Mouse (Mus musculus) midbrain, embryonic 15.5 days (tissue): ENCODE data around the gene Zar1. TPM values are rescaled to one million over a fixed set of nuclear protein-coding genes. Genes with fewer than 3 reads are reported as not detected.
"Not testable (repeated sequence)": the region's sequence is repeated elsewhere in the genome, so short reads cannot be mapped to it uniquely, and the experiment has no call there.

ENCODE experiments used
- ATAC-seq: fragments of 200-750 bp; cut with Nextera tagmentation; replicated peaks from 2 replicates; pipeline ENCODE4 v1.8.0; 2017; ENCODE audit warnings: moderate TSS enrichment
- H3K27ac ChIP-seq: fragments of 300-500 bp; sonication (generic); 2 replicates; pipeline ENCODE4 v1.5.1; 2015; ENCODE audit warnings: mild to moderate bottlenecking, inconsistent platforms
- H3K27me3 ChIP-seq: fragments of 300-500 bp; sonication (generic); replicated peaks from 2 replicates; pipeline ENCODE4 v1.6.1; 2015; ENCODE audit warnings: inconsistent platforms
- H3K36me3 ChIP-seq: fragments of 300-500 bp; sonication (generic); replicated peaks from 2 replicates; pipeline ENCODE4 v1.6.1; 2015; ENCODE audit warnings: inconsistent platforms
- H3K4me1 ChIP-seq: fragments of 300-500 bp; sonication (generic); 2 replicates; pipeline ENCODE4 v1.6.1; 2015; ENCODE audit warnings: inconsistent platforms
- H3K4me2 ChIP-seq: fragments of 300-500 bp; sonication (generic); 2 replicates; pipeline ENCODE4 v1.6.1; 2015; ENCODE audit warnings: inconsistent platforms, mild to moderate bottlenecking, moderate library complexity
- H3K4me3 ChIP-seq: fragments of 300-500 bp; sonication (generic); 2 replicates; pipeline ENCODE4 v1.5.1; 2015; ENCODE audit warnings: mild to moderate bottlenecking, inconsistent platforms
- H3K9ac ChIP-seq: fragments of 300-500 bp; sonication (generic); 2 replicates; pipeline ENCODE4 v1.6.1; 2015; ENCODE audit warnings: mild to moderate bottlenecking, inconsistent platforms
- H3K9me3 ChIP-seq: fragments of 300-500 bp; sonication (generic); 2 replicates; pipeline ENCODE4 v1.6.1; 2016; ENCODE audit warnings: inconsistent platforms
- WGBS: fragments of 180-500 bp; shearing (Covaris S2); methylation state at CpG from one replicate; pipeline ENCODE4 v1.1.7; 2015; ENCODE audit warnings: mixed read lengths; 5-methylcytosine and 5-hydroxymethylcytosine counted together
- polyA plus RNA-seq: library from polyadenylated mRNA; unstranded; fragments of >200 nt; fragmentation: Nextera tagmentation; extraction: Ambion mirVana; gene quantifications from 2 replicates; pipeline ENCODE4 v1.2.1, GENCODE M21; 2015

Gene Zar1
- polyA plus RNA-seq, 1 experiment from 2014 or later = 3.1 TPM

GRCm38 (mm10) chr5:72563183-72563582 is 17.9 kb downstream of the Zar1 start:
- not testable (repeated sequence) for H3K27me3 ChIP-seq, H3K4me3 ChIP-seq, H3K4me2 ChIP-seq, ATAC-seq, H3K36me3 ChIP-seq, H3K9me3 ChIP-seq, H3K9ac ChIP-seq, H3K27ac ChIP-seq, H3K4me1 ChIP-seq
- WGBS = 95% methylated on average over 2 of the region's 2 CpGs

- H3K4me1 ChIP-seq = peaks cover 11% of the 10 kb centered on the region
- H3K9me3 ChIP-seq = no peaks in the 10 kb centered on the region
- 85% methylated on average over 3 of the region's 3 CpGs for WGBS
- no peaks in the 10 kb centered on the region for H3K27me3 ChIP-seq
- H3K4me2 ChIP-seq = no peak overlapping the region
- no peak overlapping the region for H3K27ac ChIP-seq
- no peak overlapping the region for H3K4me3 ChIP-seq
- no peaks in the 10 kb centered on the region for H3K36me3 ChIP-seq
- no peak for ATAC-seq
- no peak overlapping the region for H3K9ac ChIP-seq
Observed at GRCm38 (mm10) chr5:72560976-72561628, 20.0 kb downstream of the Zar1 start.

GRCm38 (mm10) chr5:72559544-72560049 is 21.5 kb downstream of the Zar1 start, which contains the start of gene Nfxl1:
Nfxl1 (minus strand) TSS chr5:72559684.
- H3K27ac ChIP-seq = peak within 1 kb of the TSS; percentile 76
- no peaks in the 10 kb centered on the region for H3K27me3 ChIP-seq
- under 1% methylated on average over 42 of the region's 42 CpGs for WGBS
- ATAC-seq = peak; percentile 98
- peaks cover 11% of the 10 kb centered on the region for H3K4me1 ChIP-seq
- peak within 1 kb of the TSS; percentile 74 for H3K4me3 ChIP-seq
- no peaks in the 10 kb centered on the region for H3K9me3 ChIP-seq
- peak within 1 kb of the TSS; percentile 79 for H3K4me2 ChIP-seq
- peak within 1 kb of the TSS; percentile 70 for H3K9ac ChIP-seq
- H3K36me3 ChIP-seq = no peaks in the 10 kb centered on the region; the same call in 1 of the 2 replicates

- peak overlapping the region; percentile 79 for H3K4me2 ChIP-seq
- under 1% methylated on average over 57 of the region's 57 CpGs for WGBS
- peak overlapping the region; percentile 74 for H3K4me3 ChIP-seq
- H3K36me3 ChIP-seq = no peaks in the 10 kb centered on the region; the same call in 1 of the 2 replicates
- ATAC-seq = peak; percentile 86
- no peaks in the 10 kb centered on the region for H3K9me3 ChIP-seq
- peak overlapping the region; percentile 70 for H3K9ac ChIP-seq
- H3K4me1 ChIP-seq = peaks cover 11% of the 10 kb centered on the region
- H3K27ac ChIP-seq = peak overlapping the region; percentile 76
- H3K27me3 ChIP-seq = no peaks in the 10 kb centered on the region
Observed at GRCm38 (mm10) chr5:72558716-72559526, 22.1 kb downstream of the Zar1 start.

GRCm38 (mm10) chr5:72556245-72556644 is 24.8 kb downstream of the Zar1 start:
- no peaks in the 10 kb centered on the region for H3K27me3 ChIP-seq
- no peak overlapping the region for H3K9ac ChIP-seq
- H3K36me3 ChIP-seq = peaks cover 3% of the 10 kb centered on the region; the same call in 1 of the 2 replicates
- H3K4me2 ChIP-seq = no peak overlapping the region
- H3K9me3 ChIP-seq = no peaks in the 10 kb centered on the region
- H3K27ac ChIP-seq = no peak overlapping the region
- no peak overlapping the region for H3K4me3 ChIP-seq
- 85% methylated on average over 3 of the region's 3 CpGs for WGBS
- peaks cover 11% of the 10 kb centered on the region for H3K4me1 ChIP-seq
- ATAC-seq = no peak

GRCm38 (mm10) chr5:72551209-72551608 is 29.8 kb downstream of the Zar1 start:
- WGBS = 92% methylated on average over 3 of the region's 3 CpGs
- H3K9ac ChIP-seq = no peak overlapping the region
- ATAC-seq = no peak
- no peaks in the 10 kb centered on the region for H3K27me3 ChIP-seq
- no peaks in the 10 kb centered on the region for H3K9me3 ChIP-seq
- H3K4me3 ChIP-seq = no peak overlapping the region
- H3K4me2 ChIP-seq = no peak overlapping the region
- H3K36me3 ChIP-seq = peaks cover 3% of the 10 kb centered on the region; the same call in 1 of the 2 replicates
- H3K4me1 ChIP-seq = no peaks in the 10 kb centered on the region
- no peak overlapping the region for H3K27ac ChIP-seq

- no peak overlapping the region for H3K9ac ChIP-seq
- no peak for ATAC-seq
- WGBS = 95% methylated on average over 3 of the region's 3 CpGs
- H3K27ac ChIP-seq = no peak overlapping the region
- no peaks in the 10 kb centered on the region for H3K4me1 ChIP-seq
- H3K27me3 ChIP-seq = no peaks in the 10 kb centered on the region
- H3K4me3 ChIP-seq = no peak overlapping the region
- H3K36me3 ChIP-seq = peaks cover 17% of the 10 kb centered on the region
- no peak overlapping the region for H3K4me2 ChIP-seq
- H3K9me3 ChIP-seq = no peaks in the 10 kb centered on the region
Observed at GRCm38 (mm10) chr5:72528896-72529295, 52.2 kb downstream of the Zar1 start.

Other genes starting within 250 kb of the Zar1 start
- gene Corin, start 76.8 kb downstream of the Zar1 start, polyA plus RNA-seq = 1.1 and 1.2 TPM in 2 replicates
- 13.9 and 14.5 TPM in 2 replicates for gene Nfxl1, start 21.6 kb downstream of the Zar1 start, polyA plus RNA-seq
- gene Gm5868, start 6.3 kb upstream of the Zar1 start, polyA plus RNA-seq = 6.2 and 7.2 TPM in 2 replicates
- gene Cnga1, start 63.0 kb upstream of the Zar1 start, polyA plus RNA-seq = not detected in 2 replicates
- 0.93 and 1.6 TPM in 2 replicates for gene Nipal1, start 66.5 kb upstream of the Zar1 start, polyA plus RNA-seq
- gene Txk, start 171.5 kb upstream of the Zar1 start, polyA plus RNA-seq = 0.14 and 0.17 TPM in 2 replicates